Mouse (Mus musculus) embryonic fibroblast, embryonic 13.5 days (primary cell): Measurements from ENCODE around the gene Fastkd1.

Experiments used
- CTCF ChIP-seq: IDR thresholded peaks from 2 replicates; pipeline ENCODE4 v1.5.1; 2011; ENCODE audit warnings: mild to moderate bottlenecking, control low read depth, low read length, moderate library complexity, borderline replicate concordance; ENCODE audit not compliant: insufficient read depth
- POLR2A ChIP-seq: IDR thresholded peaks from 2 replicates; pipeline ENCODE4 v1.6.1; 2011; ENCODE audit warnings: low read depth, mild to moderate bottlenecking, control low read depth, low read length, moderate library complexity

GRCm38 (mm10) chr2:69675266-69675665, 38.0 kb downstream of the Fastkd1 start:
- TF ChIP-seq CTCF (no peak), POLR2A (no peak)
